Mouse (Mus musculus): ENCODE measurements at regions not wholly inside any gene's neighbourhood (a gene's known extent, or its start where the extent isn't known, plus 50 kb on each side); places are given as distances from the start of the nearest gene placed in this dataset.
A peak's percentile ranks its signal among the peaks of the same experiment; 100 is the strongest.

DNA sequence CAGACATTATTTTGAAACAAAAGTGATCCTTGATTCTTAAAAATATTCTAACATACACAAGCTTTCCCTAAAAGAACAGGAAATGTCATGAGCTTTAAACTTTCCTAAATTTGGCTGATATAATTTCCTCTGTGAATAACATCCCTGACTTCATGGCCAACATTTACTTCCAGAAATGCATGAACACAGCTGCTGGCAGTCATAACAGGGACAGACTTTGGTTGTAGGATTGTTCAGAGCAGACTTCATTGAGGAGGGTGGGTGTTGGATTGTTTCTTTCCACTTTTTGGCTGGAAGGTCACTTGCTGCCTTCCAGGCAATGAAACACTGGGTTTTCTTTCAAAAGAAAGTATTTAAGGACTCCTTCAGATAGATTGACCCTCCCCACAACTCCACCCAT lies 983.6 kb downstream of the Gsdmc2 start:
- peak; percentile 17 for DNase-seq

DNA sequence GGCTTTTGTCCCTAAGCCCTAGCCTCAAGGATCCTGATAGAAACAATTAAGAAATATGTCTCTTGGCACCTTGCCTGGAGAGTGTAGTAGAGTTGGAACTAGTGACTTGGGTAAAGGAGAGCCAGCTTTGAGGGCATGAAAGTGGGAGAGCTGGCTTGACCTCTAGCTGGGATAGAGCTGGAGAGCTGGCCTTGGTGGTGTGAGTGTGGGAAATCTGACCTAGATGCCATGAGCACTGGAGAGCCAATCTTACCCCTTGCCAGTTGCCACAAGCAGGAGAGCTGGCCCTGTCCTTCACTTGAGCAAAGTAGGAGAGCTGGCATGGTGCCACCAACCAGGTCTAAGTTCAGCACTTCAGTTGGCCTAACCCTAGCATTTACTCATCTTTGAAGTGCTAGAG lies 995.7 kb downstream of the Gsdmc2 start:
- DNase-seq: peak; percentile 28

DNA sequence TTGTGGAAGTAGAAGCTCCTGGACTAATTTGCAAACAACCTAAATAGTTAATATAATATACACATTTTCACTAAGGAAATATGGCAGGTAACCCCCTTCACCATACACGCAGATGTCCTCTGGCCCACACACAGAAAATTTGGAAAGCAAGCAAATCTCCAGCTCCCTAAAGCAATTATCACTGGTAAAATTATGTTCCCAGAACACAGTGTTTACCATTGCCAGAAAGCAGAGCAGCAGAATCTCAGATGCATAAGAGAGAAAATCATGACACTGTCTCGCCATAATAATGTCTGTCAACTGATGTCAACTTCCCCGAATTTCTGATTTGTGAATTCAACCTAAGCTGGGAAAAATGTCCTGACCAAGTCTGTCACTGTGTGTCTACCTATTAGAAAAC lies 999.1 kb downstream of the Gsdmc2 start:
- no peak for DNase-seq

DNA sequence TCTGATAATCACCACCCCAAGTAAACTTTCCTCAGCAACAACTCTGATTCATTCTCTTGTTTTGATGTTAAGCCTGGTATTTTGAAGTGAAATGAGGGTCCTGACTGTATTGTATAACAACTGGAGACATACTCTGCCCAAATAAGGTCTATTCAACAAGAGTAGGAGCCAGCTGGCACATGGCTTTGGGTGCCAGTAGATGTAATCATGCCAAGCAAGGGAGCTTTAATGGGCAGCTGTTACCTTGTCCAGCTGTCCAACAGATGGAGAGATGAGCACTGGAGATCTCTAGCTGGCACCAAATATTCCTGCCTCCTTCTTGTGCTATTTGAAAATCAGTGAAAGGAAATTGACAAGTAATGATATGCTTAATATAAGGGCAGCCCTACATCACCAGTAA lies 1019.4 kb downstream of the Gsdmc2 start:
- no peak for DNase-seq

DNA sequence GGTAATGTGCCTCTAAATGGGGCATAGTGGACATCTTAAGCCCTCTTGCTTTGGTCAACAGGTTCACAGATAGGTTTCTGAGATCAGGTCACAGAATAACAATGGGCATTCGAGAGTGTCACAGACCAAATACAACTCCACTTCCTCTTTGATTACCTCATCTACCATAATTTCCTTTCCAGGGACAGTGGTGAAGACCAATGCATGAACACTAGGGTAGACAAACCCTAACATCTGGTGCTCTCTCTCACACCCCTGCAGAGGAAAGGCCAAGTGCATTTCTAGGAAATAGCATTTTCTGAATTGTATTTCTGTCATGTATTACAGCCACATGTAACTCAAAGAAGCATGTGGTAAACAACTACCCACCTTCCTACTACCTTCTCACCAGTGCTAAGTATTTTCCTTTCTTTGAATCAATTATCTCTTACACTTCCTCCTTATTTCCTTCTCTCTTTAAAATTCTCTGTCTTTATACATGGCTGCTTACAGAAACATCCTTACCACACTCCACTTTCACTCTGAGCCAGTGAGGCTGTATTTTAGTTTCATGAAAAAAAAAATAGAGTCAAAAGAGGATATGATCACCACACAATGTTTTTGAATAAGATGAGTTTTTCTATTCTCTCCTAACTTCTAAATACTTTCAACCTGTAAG lies 1021.0 kb downstream of the Gsdmc2 start:
- DNase-seq: no peak

DNA sequence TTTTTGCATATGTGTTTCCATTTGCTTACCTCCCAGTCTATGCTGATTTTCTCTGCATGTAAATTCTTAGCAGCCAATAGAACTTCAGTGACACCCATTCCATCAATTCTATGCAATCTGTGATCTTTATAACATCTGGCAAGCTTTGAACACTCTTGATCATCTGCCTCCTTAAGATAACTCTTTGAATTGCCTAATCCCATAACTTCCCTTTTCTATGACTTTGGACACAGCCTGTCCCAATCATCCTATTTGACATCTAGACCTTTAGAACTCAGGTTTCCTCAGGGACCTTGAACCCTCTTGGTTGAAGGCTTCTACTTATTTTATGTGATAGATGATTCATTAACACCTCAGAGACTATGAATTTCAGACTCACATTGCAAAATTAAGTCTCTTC lies 1022.7 kb downstream of the Gsdmc2 start:
- DNase-seq: no peak

DNA sequence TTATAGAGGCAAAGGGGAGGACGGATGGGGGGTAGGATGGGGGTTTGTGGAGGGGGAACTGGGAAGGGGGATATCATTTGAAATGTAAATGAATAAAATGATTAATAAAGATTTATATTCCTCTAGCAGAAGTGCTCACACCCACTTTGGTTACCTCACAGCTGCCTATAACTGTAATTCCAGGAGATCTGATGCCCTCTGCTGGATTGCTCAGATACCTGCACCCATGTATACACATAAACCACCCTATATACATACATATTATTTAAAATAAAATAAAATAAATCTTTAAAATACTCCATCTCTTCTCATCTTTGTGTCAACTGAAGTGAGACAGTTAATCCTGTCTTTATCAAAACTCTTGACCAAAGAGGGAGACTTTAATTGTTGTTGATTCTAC lies 1031.9 kb downstream of the Gsdmc2 start:
- no peak for DNase-seq

DNA sequence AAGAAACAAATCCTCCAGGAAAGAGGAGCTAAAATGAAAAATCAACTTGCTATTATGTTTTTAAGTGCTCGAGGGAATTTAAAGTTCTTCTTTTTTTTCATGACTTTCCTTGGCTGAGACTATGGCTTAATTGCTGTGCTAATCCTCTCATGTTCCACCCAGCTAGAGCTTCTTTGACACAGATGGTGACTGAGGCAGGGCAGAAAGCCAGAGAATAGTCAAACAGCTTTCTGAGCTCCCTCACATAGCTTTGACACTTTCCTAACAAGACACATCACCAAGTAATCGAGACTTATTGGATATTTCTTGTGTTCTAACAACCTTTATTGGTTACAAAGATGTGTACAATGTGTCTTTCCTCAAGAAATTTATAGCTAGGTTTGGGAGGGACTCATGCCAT lies 1033.0 kb downstream of the Gsdmc2 start:
- no peak for DNase-seq

DNA sequence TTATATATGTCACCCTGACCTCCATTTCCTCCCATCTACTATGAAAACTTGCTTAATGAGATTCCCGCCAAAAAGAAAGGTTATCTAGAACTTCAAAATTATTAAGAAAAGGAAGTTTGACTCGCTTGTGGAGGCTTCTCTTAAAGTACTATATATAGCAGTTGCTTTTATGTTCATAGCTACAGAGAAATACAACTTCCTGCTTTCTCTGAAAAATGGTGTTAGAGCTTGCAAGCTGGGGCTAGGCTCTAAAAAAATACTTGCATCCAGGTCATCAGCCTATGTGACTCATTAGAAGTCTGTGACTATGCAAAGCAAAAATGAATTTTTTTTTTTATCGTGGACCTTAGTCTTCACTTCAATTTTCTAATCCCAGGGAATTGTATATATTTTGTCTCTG lies 1035.7 kb downstream of the Gsdmc2 start:
- no peak for DNase-seq

DNA sequence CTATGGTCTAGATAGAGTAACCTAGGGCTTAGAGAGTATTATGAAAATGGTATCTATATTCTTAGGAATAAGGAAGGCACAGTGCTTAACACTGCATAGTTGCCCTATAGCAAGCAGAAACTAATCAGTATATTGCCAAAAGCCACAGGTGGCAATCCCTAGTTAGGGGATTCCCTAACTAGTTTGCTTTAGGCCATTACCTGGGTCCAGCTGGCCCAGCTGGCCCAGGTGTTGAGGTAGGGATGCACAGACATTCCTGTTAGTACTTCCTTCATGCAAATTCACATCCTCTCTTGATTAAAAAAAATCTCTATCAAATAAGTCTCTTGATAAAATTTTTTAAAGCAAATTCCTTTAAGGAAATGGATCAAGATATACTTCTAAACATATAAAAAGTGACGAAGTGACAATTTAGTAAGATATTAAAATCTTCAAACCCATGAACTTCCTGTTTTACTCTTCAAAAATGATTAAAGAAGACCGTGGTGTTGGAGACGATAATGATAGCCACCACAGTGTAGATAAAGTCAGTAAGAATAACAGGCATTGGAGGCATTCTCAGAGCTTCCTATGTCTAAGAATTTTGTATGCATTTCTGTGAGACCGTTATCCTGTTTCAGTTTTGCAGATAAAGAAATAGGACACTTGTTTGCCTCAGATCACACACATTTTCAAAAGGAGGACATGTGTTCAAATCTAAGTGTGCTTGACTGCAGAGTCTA lies 1036.7 kb downstream of the Gsdmc2 start:
- no peak for DNase-seq

DNA sequence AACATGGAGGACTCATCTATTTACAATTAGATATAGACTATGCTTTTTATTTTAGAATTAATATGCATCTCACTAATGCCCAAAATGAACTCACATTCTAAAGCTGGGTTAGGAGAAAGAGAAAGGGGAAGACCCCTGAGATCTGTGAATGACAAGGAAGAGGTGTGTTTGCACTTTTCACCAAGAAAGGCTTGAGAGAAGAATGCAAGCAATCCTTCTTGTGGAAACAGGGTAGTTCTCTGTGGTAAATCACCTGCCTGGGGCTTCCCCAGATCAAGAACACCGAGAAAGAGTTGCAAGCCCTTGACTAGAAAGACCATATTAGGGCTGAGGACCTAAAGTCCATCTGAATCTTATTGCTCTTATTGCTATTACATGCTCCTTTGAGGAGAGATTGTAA lies 1037.6 kb downstream of the Gsdmc2 start:
- DNase-seq: no peak

DNA sequence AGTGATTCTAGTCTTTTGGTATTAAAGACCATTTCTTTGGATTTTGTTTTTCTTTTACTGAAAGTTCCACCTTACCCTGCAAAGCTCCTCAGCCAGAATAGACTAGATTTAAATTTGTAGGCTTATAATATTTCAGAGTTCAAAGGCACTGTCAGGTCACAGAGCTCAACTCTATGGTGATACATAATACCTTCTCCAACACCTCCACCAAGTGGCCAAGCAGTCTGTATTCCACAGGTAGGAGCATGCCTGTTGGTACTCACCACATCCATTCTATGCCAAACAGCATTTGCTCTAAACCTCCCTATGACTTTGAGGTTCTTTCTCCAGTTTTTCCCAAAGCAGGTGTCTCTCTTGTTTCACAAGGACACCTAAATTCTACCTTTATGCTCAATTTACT lies 1042.2 kb downstream of the Gsdmc2 start:
- DNase-seq: peak; percentile 32

DNA sequence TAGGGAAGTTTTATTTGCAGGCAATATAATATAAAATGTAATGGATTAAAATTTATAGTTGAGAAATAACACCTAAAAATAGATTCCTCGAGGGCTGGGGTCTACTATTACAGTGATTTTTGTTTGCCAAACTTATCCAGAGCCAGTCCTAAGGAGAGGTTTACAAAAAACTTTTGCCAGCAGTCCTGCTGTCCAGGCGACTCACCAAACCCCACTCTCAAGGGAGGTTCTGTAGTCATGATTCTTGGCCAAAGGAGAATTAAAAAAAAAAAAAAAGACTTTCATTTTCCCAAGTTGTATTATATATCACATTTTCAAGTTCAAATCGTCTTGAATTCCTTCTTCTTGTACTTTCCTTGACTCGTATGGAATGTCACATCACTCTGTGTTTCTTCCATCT lies 1046.2 kb downstream of the Gsdmc2 start:
- no peak for DNase-seq

DNA sequence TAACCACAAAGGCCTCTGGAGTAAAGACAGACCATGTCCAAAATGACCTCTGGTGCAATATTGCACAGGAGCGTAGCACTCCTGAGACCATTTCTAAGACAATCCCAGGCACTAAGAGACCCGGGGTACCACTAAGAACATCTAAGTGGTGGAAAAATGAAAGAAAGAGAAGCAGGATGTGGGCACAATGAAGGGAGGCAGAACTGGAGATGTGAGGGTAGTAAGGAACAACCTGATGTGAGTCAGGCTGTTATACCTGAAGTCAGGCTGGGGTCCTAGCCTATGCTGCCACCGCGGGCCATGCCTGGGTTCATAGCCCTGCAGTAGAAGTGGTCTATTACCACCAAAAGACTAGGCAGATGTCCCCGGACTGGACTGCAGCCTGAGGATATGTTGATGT lies 1051.4 kb downstream of the Gsdmc2 start:
- DNase-seq: no peak

DNA sequence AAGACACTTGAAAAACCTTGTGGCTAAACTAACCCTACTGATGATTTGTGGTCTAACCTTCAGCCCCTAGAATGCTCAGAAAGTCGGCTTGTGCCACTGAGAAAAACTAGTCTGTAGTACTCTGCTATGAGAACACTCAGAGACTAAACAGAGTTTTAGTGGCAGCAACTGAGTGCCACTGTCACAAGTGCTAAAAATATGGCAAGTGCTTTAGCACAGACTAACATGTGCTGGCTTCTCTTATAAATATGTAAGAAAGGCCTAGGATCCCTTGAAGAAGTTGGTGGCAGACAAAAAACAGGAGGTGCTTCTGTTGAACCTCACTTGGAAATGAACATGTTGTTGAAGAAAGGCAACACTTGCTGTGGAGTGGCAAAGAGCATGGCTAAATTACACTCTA lies 1052.9 kb downstream of the Gsdmc2 start:
- DNase-seq: no peak

DNA sequence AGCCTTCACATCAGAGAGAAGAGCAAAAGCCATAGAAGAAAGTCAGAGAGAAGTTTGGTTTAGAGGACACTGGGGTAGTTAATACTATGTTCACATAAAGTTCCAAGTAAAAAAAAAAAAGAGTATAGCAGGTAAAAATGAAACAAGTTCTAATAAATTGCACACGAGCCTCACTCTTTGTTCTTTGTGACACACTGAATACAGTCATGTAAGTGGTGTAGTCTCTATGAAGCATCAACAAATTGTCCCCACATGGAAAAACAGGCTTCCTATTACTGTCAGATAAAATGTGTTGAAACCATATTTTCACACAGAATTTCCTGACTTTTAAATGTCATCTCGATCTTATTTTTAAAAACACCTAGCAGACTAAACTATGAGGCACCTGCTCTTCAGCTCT lies 1057.2 kb downstream of the Gsdmc2 start:
- no peak for DNase-seq

DNA sequence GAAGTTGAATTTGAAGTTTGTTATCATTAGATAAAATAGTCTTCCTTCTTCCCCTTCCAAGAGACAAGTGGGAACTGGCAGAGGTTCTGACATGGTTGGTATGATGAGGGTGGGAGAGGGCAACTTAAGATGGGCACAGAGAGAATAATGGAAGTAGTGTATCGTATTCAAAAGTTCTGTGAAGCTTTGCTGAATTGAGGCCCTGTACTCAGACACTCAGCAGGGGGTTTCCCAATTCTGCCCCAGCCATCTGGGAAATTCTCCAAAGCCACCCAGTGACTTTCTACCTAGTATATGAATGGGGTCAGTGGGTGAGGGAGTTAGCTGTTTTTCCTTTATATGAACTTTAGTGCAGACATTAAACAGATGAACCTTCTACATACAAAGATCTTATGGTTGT lies 1058.7 kb downstream of the Gsdmc2 start:
- no peak for DNase-seq

DNA sequence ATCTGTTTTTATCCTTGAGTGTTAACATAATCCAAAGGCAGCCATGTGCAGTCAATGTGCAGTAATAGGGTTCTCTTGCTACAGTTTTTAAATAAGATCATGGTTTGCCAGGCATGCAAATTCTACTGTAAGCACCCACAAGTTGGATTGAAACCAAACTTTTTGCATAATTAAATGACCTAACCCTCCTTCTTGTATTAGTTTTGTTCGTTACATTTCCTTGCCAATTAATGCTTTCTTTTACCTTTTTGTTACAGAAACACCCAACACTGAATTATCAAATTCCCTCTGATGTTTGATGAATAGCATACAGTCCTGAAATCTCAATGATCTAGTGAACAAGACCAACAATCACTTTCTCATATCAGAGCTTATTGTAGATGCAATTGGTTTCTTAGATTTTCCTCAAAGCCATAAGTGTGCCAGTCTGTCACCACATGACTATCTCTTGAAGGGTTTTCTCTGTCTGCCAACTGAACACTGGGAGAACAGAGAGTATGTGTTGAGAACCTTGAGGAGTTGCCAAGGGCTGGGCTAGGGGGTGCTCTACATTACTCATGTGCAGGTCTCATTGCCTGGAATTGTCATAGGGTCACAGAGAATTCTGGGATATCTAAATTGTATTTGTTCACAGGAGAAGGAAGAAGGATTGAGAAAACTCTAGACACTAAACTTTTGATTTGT lies 1060.4 kb downstream of the Gsdmc2 start:
- DNase-seq: no peak

DNA sequence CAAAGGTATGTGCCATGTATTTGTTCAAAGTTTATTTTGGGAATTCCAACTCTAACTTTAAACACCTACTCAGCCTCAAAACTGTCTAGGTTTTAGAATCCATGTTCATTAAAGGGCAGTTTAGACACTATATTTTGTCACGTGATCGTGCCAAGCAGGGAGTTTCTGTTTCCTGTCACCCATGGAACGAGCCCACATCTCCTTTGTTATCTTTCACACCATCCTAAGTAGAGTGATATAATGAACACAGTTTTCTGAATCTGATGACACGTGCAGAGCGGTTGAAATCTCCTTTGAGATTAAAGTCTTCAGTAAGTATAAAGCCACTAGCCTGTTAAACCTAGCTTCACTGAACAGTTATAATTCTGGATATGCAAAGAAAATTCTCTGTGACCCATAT lies 1066.1 kb downstream of the Gsdmc2 start:
- no peak for DNase-seq

DNA sequence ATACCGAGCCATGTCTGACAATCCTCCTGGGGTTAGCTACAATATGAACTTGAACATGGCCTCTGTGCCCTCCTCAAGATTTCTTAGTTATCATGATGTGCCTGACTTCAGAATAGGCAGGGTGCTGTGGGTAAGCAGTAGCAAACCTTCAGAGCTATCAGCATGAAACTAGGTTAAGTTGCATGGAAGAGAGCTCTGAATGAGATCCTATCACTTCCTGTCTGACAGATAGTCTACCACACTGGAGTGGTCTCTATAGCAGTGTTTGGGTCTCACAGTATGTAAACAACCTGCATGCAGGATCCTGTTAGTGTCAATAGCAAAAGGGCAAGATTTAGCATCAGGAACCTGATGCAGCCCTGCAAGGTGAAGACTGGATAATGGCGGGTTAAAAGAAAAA lies 1092.3 kb downstream of the Gsdmc2 start:
- no peak for DNase-seq

DNA sequence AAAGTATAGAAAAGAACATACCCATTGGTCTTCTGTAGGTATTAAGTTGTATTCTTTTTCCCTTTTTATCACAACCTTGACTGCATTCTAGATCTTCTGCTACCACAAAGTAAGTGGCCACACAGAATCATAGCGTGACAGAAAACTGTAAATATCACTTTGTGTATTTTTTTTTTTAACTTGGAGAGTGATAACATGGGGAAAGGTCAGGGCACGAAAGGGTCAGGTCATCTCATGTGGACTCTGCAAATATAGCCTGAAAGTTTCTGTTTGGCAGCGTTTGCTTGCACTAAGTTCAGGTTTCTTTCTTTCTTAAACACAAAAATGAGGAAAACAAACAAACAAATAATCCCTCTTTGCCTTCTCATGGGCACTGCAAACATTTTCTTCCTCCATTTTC lies 1101.1 kb downstream of the Gsdmc2 start:
- no peak for DNase-seq

DNA sequence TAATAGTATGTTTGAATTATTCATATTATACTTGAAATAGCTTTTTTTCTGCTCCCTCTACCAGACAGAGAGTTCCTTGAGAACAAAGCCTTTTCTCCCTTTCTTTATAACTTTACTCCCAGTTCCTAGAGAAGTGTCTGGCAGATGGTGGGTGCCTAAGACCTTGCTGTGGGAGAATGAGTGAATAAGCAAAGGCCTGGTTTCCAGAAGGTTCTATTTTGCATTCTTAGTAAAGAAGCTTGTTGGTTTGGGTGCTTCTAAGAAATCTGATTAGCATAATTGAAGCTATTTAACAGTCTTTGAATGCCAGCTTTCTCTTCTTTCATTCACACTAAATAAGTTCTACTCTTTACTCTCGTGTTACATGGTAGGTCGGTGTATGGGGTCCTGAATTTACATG lies 1104.2 kb downstream of the Gsdmc2 start:
- DNase-seq: no peak

DNA sequence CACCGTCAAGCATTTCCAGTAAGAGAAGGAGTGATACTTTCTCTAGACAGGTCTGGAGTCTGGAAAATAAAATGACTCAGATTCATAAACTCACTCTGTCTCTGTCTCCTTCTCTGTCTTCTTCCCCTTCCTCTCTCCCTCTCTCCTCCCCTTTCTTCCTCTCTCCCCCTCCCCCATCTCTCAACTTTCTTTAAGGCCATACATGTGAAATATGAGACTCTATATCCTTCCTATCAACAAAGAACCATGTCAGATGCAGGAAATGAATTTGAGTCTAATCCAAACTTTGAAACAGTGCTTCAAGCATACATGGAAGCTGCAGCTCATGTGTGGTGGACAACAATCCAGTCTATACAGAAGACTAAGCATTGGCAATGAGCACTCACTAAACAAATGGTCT lies 1109.6 kb downstream of the Gsdmc2 start:
- DNase-seq: no peak

DNA sequence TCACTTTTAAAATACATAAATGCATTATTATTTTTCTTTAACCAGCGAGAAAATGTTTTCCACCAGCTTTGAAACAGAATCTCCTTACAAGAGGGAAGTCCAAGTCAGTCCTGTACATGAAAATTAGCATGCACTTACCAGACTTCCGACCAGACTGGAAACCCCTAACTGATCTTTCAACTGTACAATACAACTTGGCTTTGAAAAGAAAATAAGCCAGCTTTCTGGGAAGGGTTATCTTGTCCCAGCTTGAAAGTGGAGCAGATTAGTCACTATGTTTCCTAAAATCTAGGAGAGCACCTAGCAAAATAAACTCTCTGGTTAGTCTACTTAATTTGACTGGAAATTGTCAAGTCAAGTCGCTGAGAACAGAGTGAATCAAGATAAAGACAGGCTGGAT lies 1110.1 kb downstream of the Gsdmc2 start:
- DNase-seq: no peak

Data from kidney, postnatal 10 days (tissue).